Mouse (Mus musculus) urinary bladder, postnatal 14 days (tissue): Measurements from ENCODE around the gene Slc17a6.
"Not testable (repeated sequence)": the region's sequence is repeated elsewhere in the genome, so short reads cannot be mapped to it uniquely, and the experiment has no call there.

Source experiments
- DNase-seq: peaks from one replicate; pipeline ENCODE4 v3.0.0; 2021; ENCODE audit warnings: low spot score

The Slc17a6 gene

DNA sequence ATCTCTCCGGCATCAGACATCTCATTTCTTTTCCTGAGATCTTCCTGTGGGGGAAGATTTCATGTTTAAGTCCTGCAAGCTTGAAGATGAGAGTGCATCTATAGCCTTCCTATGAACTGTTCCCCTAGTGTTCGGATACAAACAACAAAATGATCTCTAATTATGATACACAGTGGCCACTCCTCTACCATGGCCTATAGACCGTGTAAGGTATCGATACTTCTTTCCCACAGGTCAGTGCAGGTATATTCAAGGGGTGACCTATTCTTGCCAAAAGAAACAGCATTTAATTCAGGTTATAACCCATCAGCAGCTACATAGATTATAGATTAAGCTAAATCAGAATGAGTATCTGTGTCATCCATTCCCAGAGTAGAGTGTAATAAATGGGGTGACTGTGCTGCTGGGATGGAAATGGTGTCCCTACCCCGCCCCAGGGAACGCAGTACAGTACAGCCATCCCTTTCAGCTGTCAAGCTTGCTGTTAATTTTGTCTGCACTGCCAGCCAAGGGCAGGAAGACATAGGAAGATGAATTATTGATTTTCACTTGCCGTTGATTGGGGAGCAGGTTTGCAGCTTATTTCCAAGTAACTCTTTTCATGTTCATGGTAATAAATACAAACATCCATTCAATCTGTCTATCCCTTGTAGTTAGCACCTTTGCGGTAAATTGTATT lies 71.9 kb downstream of the Slc17a6 start:
- no peak for DNase-seq

DNA sequence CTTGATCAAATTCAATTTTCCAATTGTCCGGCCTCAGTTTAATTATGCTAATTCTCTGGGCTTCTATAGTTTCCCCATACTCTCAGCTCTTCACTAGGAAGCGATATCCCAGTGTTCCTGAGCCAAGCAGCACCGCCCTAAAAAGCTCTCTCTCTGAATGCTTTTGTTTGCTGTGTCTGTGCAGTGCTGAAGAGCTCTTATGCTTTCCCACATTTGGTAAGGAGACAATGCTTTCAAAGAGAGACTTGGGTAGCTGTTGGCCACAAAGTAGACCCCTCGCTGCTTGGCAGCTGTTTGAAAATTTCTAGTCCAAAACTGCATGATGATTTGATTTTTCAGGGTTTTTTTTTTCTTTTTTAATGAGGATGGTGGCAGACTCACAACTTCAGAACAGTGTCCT lies 72.6 kb downstream of the Slc17a6 start:
- DNase-seq, result no peak

GRCm38 (mm10) chr7:51709508-51709907 lies 87.7 kb downstream of the Slc17a6 start:
- no peak for DNase-seq

DNA sequence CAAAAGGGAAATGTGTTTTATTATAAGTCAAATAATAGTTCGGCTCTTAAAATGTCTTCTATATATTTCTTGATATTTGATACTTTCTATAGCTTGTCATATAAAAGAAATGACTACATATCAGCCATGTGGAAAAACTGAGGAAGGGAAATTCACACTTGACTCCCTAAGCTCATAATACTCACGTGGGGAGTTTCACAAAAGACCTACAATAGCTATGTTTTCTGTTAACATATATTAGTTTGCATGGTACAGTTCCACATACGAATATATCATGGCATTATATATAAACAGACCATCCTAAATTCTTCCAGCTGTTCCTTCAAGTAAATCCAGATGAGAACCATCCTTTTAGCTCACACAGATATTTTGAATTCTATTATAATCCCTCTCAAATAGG lies 88.5 kb downstream of the Slc17a6 start:
- not testable (repeated sequence) for DNase-seq

- DNase-seq, result no peak
These were observed 94.0 kb downstream of the Slc17a6 start for GRCm38 (mm10) chr7:51715771-51716170.
